In genomic region chr11:95546021-95546782, GRCm38 (mm10) we compare ENCODE assay signal across 29 mouse cellular contexts. TPM values are rescaled to one million over a fixed set of nuclear protein-coding genes. Genes with fewer than 3 reads are reported as not detected.
DNase-seq lines count a peak whose midpoint lies in the region; ATAC-seq and TF ChIP-seq lines count a peak whose summit lies in the region.
"Had no signal": no experiment of that assay in that cellular context is flagged by ENCODE, and none has a peak within 500 bp of the region (broad histone marks: within the 10 kb centered on the region; RNA-seq: fewer than 3 reads in every experiment).

No protein-coding gene starts in this region.

- 56% methylated on average over 10 of the region's 10 CpGs for WGBS in lung, postnatal 0 days

- no peak overlapping the region for H3K4me2 ChIP-seq in lung, postnatal 0 days (replicated peaks; ENCODE audit: low read depth, low read length)
- H3K4me2 ChIP-seq: embryonic facial prominence, embryonic 13.5 days; forebrain, embryonic 12.5 days; heart, embryonic 11.5 days; hindbrain, embryonic 12.5 days; hindbrain, embryonic 15.5 days had no signal

- no peak overlapping the region for H3K4me3 ChIP-seq in lung, postnatal 0 days (ENCODE audit: low read depth, low read length)
- peak overlapping the region; percentile 46 for H3K4me3 ChIP-seq in E14TG2a.4 (replicated peaks; ENCODE audit: low read length)
- H3K4me3 ChIP-seq: embryonic facial prominence, embryonic 10.5 days; embryonic facial prominence, embryonic 13.5 days; erythroblast, embryonic 14.5 days; forebrain, embryonic 12.5 days; gastrocnemius, adult 2 months; hindbrain, embryonic 12.5 days; hindbrain, embryonic 15.5 days had no signal

- TF ChIP-seq EP300 in lung, postnatal 0 days (IDR thresholded peaks at IDR 0.05): peak; percentile 52

- H3K36me3 ChIP-seq in lung, postnatal 0 days (ENCODE audit: insufficient read depth, low read length): no peaks in the 10 kb centered on the region
- H3K36me3 ChIP-seq in E14TG2a.4 (ENCODE audit: insufficient read depth, low read length): no peaks in the 10 kb centered on the region
- H3K36me3 ChIP-seq: embryonic facial prominence, embryonic 10.5 days; embryonic facial prominence, embryonic 13.5 days; forebrain, embryonic 12.5 days; hindbrain, embryonic 12.5 days; hindbrain, embryonic 15.5 days had no signal

- no peaks in the 10 kb centered on the region for H3K4me1 ChIP-seq in lung, postnatal 0 days (ENCODE audit: insufficient read depth, low read depth, low read length)
- peaks cover 80% of the 10 kb centered on the region for H3K4me1 ChIP-seq in E14TG2a.4 (replicated peaks; ENCODE audit: low read depth, low read length)
- H3K4me1 ChIP-seq: forebrain, embryonic 12.5 days; hindbrain, embryonic 15.5 days had no signal

- no peak for TF ChIP-seq CTCF in lung, postnatal 0 days (IDR thresholded peaks at IDR 0.05)
- TF ChIP-seq CTCF in E14TG2a.4 (conservative IDR thresholded peaks at IDR 0.05; ENCODE audit: low read length): no peak

- no peaks in the 10 kb centered on the region for H3K27me3 ChIP-seq in lung, postnatal 0 days (replicated peaks; ENCODE audit: insufficient read depth, low read length)
- no peaks in the 10 kb centered on the region for H3K27me3 ChIP-seq in E14TG2a.4 (ENCODE audit: insufficient read depth, low read length)
- H3K27me3 ChIP-seq: embryonic facial prominence, embryonic 13.5 days; forebrain, embryonic 12.5 days; hindbrain, embryonic 12.5 days; hindbrain, embryonic 15.5 days had no signal

- peak; percentile 59 for DNase-seq in lung, postnatal 0 days (ENCODE audit: low spot score)
- DNase-seq in lung, postnatal 10 days: no peak
- DNase-seq in ES-CJ7 (ENCODE audit: low read depth, low spot score): peak; percentile 76
- DNase-seq: adrenal gland, adult 8-10 months; adrenal gland, postnatal 25 days; B cell, adult 2 months; cerebellum, adult 11-12 months; cerebellum, adult 8-10 months; cerebellum, postnatal 10 days; cerebellum, postnatal 36 days; embryo, embryonic 11 days; gastrocnemius, adult 2 months; gastrocnemius, postnatal 14 days; heart, adult 11 months had no signal

- no peak overlapping the region for H3K27ac ChIP-seq in lung, postnatal 0 days (ENCODE audit: low read length)
- H3K27ac ChIP-seq: embryonic facial prominence, embryonic 10.5 days; embryonic facial prominence, embryonic 13.5 days; forebrain, embryonic 12.5 days; gastrocnemius, adult 2 months; hindbrain, embryonic 12.5 days; hindbrain, embryonic 15.5 days had no signal

- H3K9me3 ChIP-seq in lung, postnatal 0 days (ENCODE audit: low read length): no peaks in the 10 kb centered on the region
- no peaks in the 10 kb centered on the region for H3K9me3 ChIP-seq in E14TG2a.4 (ENCODE audit: low read length)
- H3K9me3 ChIP-seq: embryonic facial prominence, embryonic 10.5 days; embryonic facial prominence, embryonic 13.5 days; forebrain, embryonic 12.5 days; hindbrain, embryonic 12.5 days; hindbrain, embryonic 15.5 days had no signal

- ATAC-seq in lung, postnatal 0 days: peak; percentile 82
- ATAC-seq in megakaryocyte-erythroid progenitor cell, adult 5-6 weeks (replicated peaks; ENCODE audit: low FRiP score, low TSS enrichment, poor library complexity, severe bottlenecking): no peak
- ATAC-seq in frontal cortex, adult (ENCODE audit: low TSS enrichment): no peak
- ATAC-seq: activated CD4-positive, CD25-positive, alpha-beta regulatory T cell, adult 4 months; forebrain, embryonic 16.5 days had no signal

- no peak overlapping the region for H3K9ac ChIP-seq in lung, postnatal 0 days (replicated peaks; ENCODE audit: low read depth)
- H3K9ac ChIP-seq: embryonic facial prominence, embryonic 13.5 days; forebrain, embryonic 12.5 days; hindbrain, embryonic 12.5 days; hindbrain, embryonic 15.5 days had no signal

RNA-seq across cellular contexts. Expression of gene Nxph3, which starts 31.8 kb away (rescaled TPM):
- 1.2 and 1.5 TPM in 2 replicates for polyA plus RNA-seq in lung, postnatal 0 days (2015; fragmentation: Nextera tagmentation; extraction: Ambion mirVana)
- total RNA-seq in megakaryocyte-erythroid progenitor cell, adult 5-6 weeks (2014; fragmentation: Nextera tagmentation): not detected in 2 replicates
- not detected in 2 replicates for total RNA-seq in megakaryocyte-erythroid progenitor cell, adult 5-6 weeks (2017)
- total RNA-seq: hematopoietic stem cell, adult 5-6 weeks; MEL had no signal
- polyA plus RNA-seq: activated CD4-positive, CD25-positive, alpha-beta regulatory T cell, adult 4 months; erythroblast, embryonic 14.5 days had no signal

RNA-seq across cellular contexts. Expression of gene Ngfr, which starts 41.3 kb away (rescaled TPM):
- 0.43 and 0.50 TPM in 2 replicates for polyA plus RNA-seq in lung, postnatal 0 days (2015; fragmentation: Nextera tagmentation; extraction: Ambion mirVana)
- not detected in 2 replicates for total RNA-seq in megakaryocyte-erythroid progenitor cell, adult 5-6 weeks (2014; fragmentation: Nextera tagmentation)
- not detected in 2 replicates for total RNA-seq in megakaryocyte-erythroid progenitor cell, adult 5-6 weeks (2017)
- total RNA-seq: CH12.LX; hematopoietic stem cell, adult 5-6 weeks; MEL had no signal
- polyA plus RNA-seq: activated CD4-positive, CD25-positive, alpha-beta regulatory T cell, adult 4 months had no signal
